Mouse (Mus musculus) heart, embryonic 13.5 days (tissue): ENCODE data around the gene Ptpdc1. TPM values are rescaled to one million over a fixed set of nuclear protein-coding genes. Genes with fewer than 3 reads are reported as not detected.

Source experiments
- microRNA counts: library from miRNA; unstranded; fragments of <30 nt; microRNA quantifications from one replicate; lab custom pipeline; 2016
- microRNA-seq: library from miRNA; unstranded; fragments of <30 nt; microRNA quantifications from one replicate; pipeline ENCODE4, GENCODE M21; 2016
- polyA plus RNA-seq: library from polyadenylated mRNA; unstranded; fragments of >200 nt; fragmentation: Nextera tagmentation; extraction: Ambion mirVana; gene quantifications from 2 replicates; pipeline ENCODE4 v1.2.1, GENCODE M21; 2015

The Ptpdc1 gene
- polyA plus RNA-seq, 1 experiment from 2014 or later, result 6.6 TPM

MicroRNAs within 50 kb of the gene (microRNA counts, 519-probe panel; counts per million panel counts)
- microRNA mmu-let-7a (lab: Ali Mortazavi, UCI) (6,860 counts per million, percentile 97 among the panel's probes with 10 or more counts), microRNA mmu-let-7d (lab: Ali Mortazavi, UCI) (7,277 counts per million, percentile 98 among the panel's probes with 10 or more counts), microRNA mmu-let-7f (lab: Ali Mortazavi, UCI) (5,807 counts per million, percentile 92 among the panel's probes with 10 or more counts)

Small RNAs within 50 kb of the gene (microRNA-seq; reads per million reads assigned to microRNA genes)
- gene Gm24111 (not detected), gene Mirlet7a-1 (93.8 reads per million, percentile 54 among the genes with 10 or more reads in this experiment), gene Mirlet7d (12,368 reads per million, percentile 96 among the genes with 10 or more reads in this experiment), gene Mirlet7f-1 (not detected)

Other genes starting within 250 kb of the Ptpdc1 start
- gene Zfp169, start 112.2 kb downstream of the Ptpdc1 start, polyA plus RNA-seq, result 2.2 and 2.7 TPM in 2 replicates
- gene A830005F24Rik, start 112.1 kb downstream of the Ptpdc1 start, polyA plus RNA-seq, result 0.44 and 0.71 TPM in 2 replicates
- 0.44 and 1.5 TPM in 2 replicates for gene Barx1, start 37.3 kb upstream of the Ptpdc1 start, polyA plus RNA-seq
- gene Phf2, start 245.5 kb upstream of the Ptpdc1 start, polyA plus RNA-seq, result 3.6 and 4.3 TPM in 2 replicates